Mouse (Mus musculus) liver, embryonic 14.5 days (tissue): Measurements from ENCODE around the gene Alkbh1. TPM values are rescaled to one million over a fixed set of nuclear protein-coding genes. Genes with fewer than 3 reads are reported as not detected.

Source experiments
- ATAC-seq: fragments of 200-750 bp; cut with Nextera tagmentation; 2 replicates; pipeline ENCODE4 v1.8.0; 2017; ENCODE audit warnings: moderate number of reproducible peaks, mild to moderate bottlenecking, moderate library complexity; ENCODE audit not compliant: insufficient read depth
- DNase-seq, 3 experiments: peaks; one replicate each; pipeline ENCODE4 v3.0.0-alpha.2; 2012 to 2013; ENCODE audit warnings: low read depth in 3 of 3, low spot score in 3 of 3
- H3K27ac ChIP-seq: fragments of 300-500 bp; sonication (generic); 2 replicates; pipeline ENCODE4 v1.5.1; 2014; ENCODE audit warnings: moderate library complexity, mild to moderate bottlenecking, control low read depth, inconsistent platforms
- H3K27me3 ChIP-seq: fragments of 300-500 bp; sonication (generic); 2 replicates; pipeline ENCODE4 v1.6.1; 2014; ENCODE audit warnings: mild to moderate bottlenecking, low read length, moderate library complexity; ENCODE audit not compliant: control insufficient read depth, insufficient read depth
- H3K36me3 ChIP-seq: fragments of 300-500 bp; sonication (generic); replicated peaks from 2 replicates; pipeline ENCODE4 v1.6.1; 2014; ENCODE audit warnings: low read depth; ENCODE audit not compliant: control insufficient read depth, insufficient read depth
- H3K4me1 ChIP-seq, 2 experiments: fragments of 200-500 bp in 1 of 2; fragments of 300-500 bp in 1 of 2; sonication (generic) in 1 of 2; replicated peaks; 2 replicates each; pipeline ENCODE4 v1.6.1; 2012 to 2014; ENCODE audit warnings: antibody characterized with exemption in 1 of 2, inconsistent platforms in 1 of 2, low read length in 1 of 2; ENCODE audit not compliant: control insufficient read depth in 2 of 2, insufficient read depth in 2 of 2
- H3K4me2 ChIP-seq: fragments of 300-500 bp; sonication (generic); 2 replicates; pipeline ENCODE4 v1.6.1; 2014; ENCODE audit warnings: low read depth, mild to moderate bottlenecking, control low read depth, moderate library complexity
- H3K4me3 ChIP-seq, 2 experiments: fragments of 200-500 bp in 1 of 2; fragments of 300-500 bp in 1 of 2; sonication (generic) in 1 of 2; 2 replicates each; pipeline ENCODE4 v1.5.1; 2012 to 2014; ENCODE audit warnings: low read depth in 2 of 2, low read length in 2 of 2, mild to moderate bottlenecking in 2 of 2, control low read depth in 1 of 2, inconsistent platforms in 1 of 2, moderate library complexity in 1 of 2; ENCODE audit not compliant: insufficient read depth in 1 of 2
- H3K9ac ChIP-seq: fragments of 300-500 bp; sonication (generic); replicated peaks from 2 replicates; pipeline ENCODE4 v1.6.1; 2014; ENCODE audit warnings: mild to moderate bottlenecking, control low read depth, moderate library complexity
- H3K9me3 ChIP-seq: fragments of 300-500 bp; sonication (generic); 2 replicates; pipeline ENCODE4 v1.6.1; 2016; ENCODE audit warnings: low read length, mixed read lengths; ENCODE audit not compliant: control insufficient read depth
- CTCF ChIP-seq: IDR thresholded peaks from 2 replicates; pipeline ENCODE4 v1.5.1; 2016; ENCODE audit warnings: antibody characterized with exemption, low read depth, control low read depth
- EP300 ChIP-seq: IDR thresholded peaks from 2 replicates; pipeline ENCODE4 v1.6.1; 2016; ENCODE audit warnings: antibody characterized with exemption, low read depth
- WGBS: fragments of 180-500 bp; shearing (Covaris S2); extraction: QIAGEN DNeasy Blood & Tissue Kit; methylation state at CpG from one replicate; pipeline ENCODE4 v1.1.7; 2014; ENCODE audit not compliant: insufficient replicate concordance; 5-methylcytosine and 5-hydroxymethylcytosine counted together
- polyA plus RNA-seq, 2 experiments: library from polyadenylated mRNA; depleted of rRNA in 1 of 2; stranded (reverse) in 1 of 2; unstranded in 1 of 2; fragments of >200 nt; fragmentation: Nextera tagmentation in 1 of 2; extraction: Ambion mirVana in 1 of 2; gene quantifications; 2 replicates each; pipeline versions ENCODE4 v1.2.1 to v1.2.3; 2012 to 2014

Gene Alkbh1
- polyA plus RNA-seq, 2 experiments: 10.4 to 16.3 TPM

GRCm38 (mm10) chr12:87407869-87408605 lies 35.8 kb downstream of the Alkbh1 start:
- H3K4me3 ChIP-seq: no peak overlapping the region
- H3K4me2 ChIP-seq: peak overlapping the region; percentile 34
- H3K36me3 ChIP-seq: no peaks in the 10 kb centered on the region
- DNase-seq: no peak
- no peak overlapping the region for H3K9ac ChIP-seq
- H3K4me1 ChIP-seq: peaks cover 0 to 4% of the 10 kb centered on the region in 2 experiments; a peak in 2 of 4 replicates
- H3K9me3 ChIP-seq: no peaks in the 10 kb centered on the region
- no peak overlapping the region for H3K27ac ChIP-seq
- peak; percentile 34; the same call in 1 of the 2 replicates for ATAC-seq
- TF ChIP-seq CTCF: no peak
- TF ChIP-seq EP300: no peak
- 14% methylated on average over 21 of the region's 21 CpGs for WGBS
- no peaks in the 10 kb centered on the region for H3K27me3 ChIP-seq

GRCm38 (mm10) chr12:87405721-87406120 lies 38.1 kb downstream of the Alkbh1 start:
- ATAC-seq (no peak), DNase-seq (no peak)
- Histone ChIP-seq H3K9me3 (no peaks in the 10 kb centered on the region), H3K4me1 (peaks cover 0 to 4% of the 10 kb centered on the region in 2 experiments; a peak in 2 of 4 replicates), H3K36me3 (no peaks in the 10 kb centered on the region), H3K9ac (no peak overlapping the region), H3K27ac (no peak overlapping the region), H3K27me3 (no peaks in the 10 kb centered on the region), H3K4me2 (no peak overlapping the region), H3K4me3 (no peak overlapping the region)
- no peak for TF ChIP-seq EP300
- no peak for TF ChIP-seq CTCF
- 57% methylated on average over 3 of the region's 3 CpGs for WGBS

- no peak overlapping the region for H3K27ac ChIP-seq
- H3K4me2 ChIP-seq: no peak overlapping the region
Observed at GRCm38 (mm10) chr12:87405165-87405564, 38.7 kb downstream of the Alkbh1 start.

GRCm38 (mm10) chr12:87401883-87402282 lies 41.9 kb downstream of the Alkbh1 start:
- 0 out of 4 replicates have a peak, but pooled peaks cover 0 to 4% of the 10 kb centered on the region in 2 experiments for H3K4me1 ChIP-seq
- no peak for DNase-seq
- no peaks in the 10 kb centered on the region for H3K36me3 ChIP-seq
- H3K4me3 ChIP-seq: no peak overlapping the region
- 69% methylated on average over 6 of the region's 6 CpGs for WGBS
- no peak overlapping the region for H3K9ac ChIP-seq
- TF ChIP-seq EP300: no peak
- TF ChIP-seq CTCF: no peak
- H3K27me3 ChIP-seq: no peaks in the 10 kb centered on the region
- no peak overlapping the region for H3K4me2 ChIP-seq
- no peaks in the 10 kb centered on the region for H3K9me3 ChIP-seq
- ATAC-seq: no peak
- no peak overlapping the region for H3K27ac ChIP-seq

More at GRCm38 (mm10) chr12:87405165-87405564, 38.7 kb downstream of the Alkbh1 start:
- Histone ChIP-seq H3K4me1 (peaks cover 0 to 4% of the 10 kb centered on the region in 2 experiments; a peak in 2 of 4 replicates), H3K36me3 (no peaks in the 10 kb centered on the region), H3K27me3 (no peaks in the 10 kb centered on the region), H3K4me3 (no peak overlapping the region), H3K9me3 (no peaks in the 10 kb centered on the region), H3K9ac (no peak overlapping the region)
- ATAC-seq: no peak
- TF ChIP-seq CTCF (no peak), EP300 (no peak)
- no peak for DNase-seq
- WGBS: 58% methylated on average over 4 of the region's 4 CpGs

- H3K27me3 ChIP-seq: no peaks in the 10 kb centered on the region
- H3K27ac ChIP-seq: no peak overlapping the region
- ATAC-seq (no peak), DNase-seq (no peak)
- H3K4me2 ChIP-seq: no peak overlapping the region
- TF ChIP-seq CTCF (no peak), EP300 (no peak)
- 51% methylated on average over 10 of the region's 10 CpGs for WGBS
- H3K4me1 ChIP-seq: 0 out of 4 replicates have a peak, but pooled peaks cover 0 to 4% of the 10 kb centered on the region in 2 experiments
- no peaks in the 10 kb centered on the region for H3K36me3 ChIP-seq
- no peak overlapping the region for H3K4me3 ChIP-seq
- no peaks in the 10 kb centered on the region for H3K9me3 ChIP-seq
- no peak overlapping the region for H3K9ac ChIP-seq
Observed at GRCm38 (mm10) chr12:87399119-87399819, 44.5 kb downstream of the Alkbh1 start.
